ENCODE assay signal across 29 mouse cellular contexts in the genomic region with DNA sequence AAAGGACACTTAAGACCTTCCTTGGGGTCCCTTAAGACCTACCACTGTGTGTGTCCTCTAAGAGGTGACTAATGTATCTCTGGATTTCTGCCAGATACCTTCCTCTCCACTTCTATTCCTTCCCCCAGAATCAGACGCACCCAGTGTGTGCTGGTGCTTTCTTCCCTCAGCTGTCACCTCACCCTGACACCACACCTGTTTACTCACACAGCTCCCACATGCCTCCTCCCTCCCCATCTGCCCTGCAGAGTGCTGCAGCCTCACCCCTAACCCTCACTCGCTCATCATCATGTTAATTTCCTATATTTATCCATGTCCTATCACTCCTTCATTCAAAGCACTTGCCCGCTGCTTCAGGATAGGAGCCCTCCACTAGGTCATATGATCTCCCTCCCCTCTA. TPM values are rescaled to one million over a fixed set of nuclear protein-coding genes. Genes with fewer than 3 reads are reported as not detected.
DNase-seq lines count a peak whose midpoint lies in the region; ATAC-seq and TF ChIP-seq lines count a peak whose summit lies in the region.
"Had no signal": no experiment of that assay in that cellular context is flagged by ENCODE, and none has a peak within 500 bp of the region (broad histone marks: within the 10 kb centered on the region; RNA-seq: fewer than 3 reads in every experiment).

No protein-coding gene starts in this region.

- peak; percentile 29 for DNase-seq in embryonic facial prominence, embryonic 14.5 days (ENCODE audit: low spot score)
- DNase-seq in embryonic facial prominence, embryonic 10.5 days (ENCODE audit: low spot score): no peak
- DNase-seq in heart, postnatal 0 days (ENCODE audit: low spot score): no peak
- no peak for DNase-seq in heart, adult 8-10 months (ENCODE audit: low spot score)
- no peak for DNase-seq in testis, postnatal 14 days (ENCODE audit: low spot score)
- DNase-seq: adrenal gland, postnatal 10 days; adrenal gland, postnatal 36 days; cerebellum, adult 18-20 months; cerebellum, adult 9-10 months; cerebellum, postnatal 14 days; gastrocnemius, postnatal 10 days; gastrocnemius, postnatal 36 days; heart, adult 2 months; heart, postnatal 10 days; heart, postnatal 36 days had no signal

- no peak overlapping the region for H3K4me3 ChIP-seq in embryonic facial prominence, embryonic 14.5 days (ENCODE audit: low read depth, low read length)
- H3K4me3 ChIP-seq in embryonic facial prominence, embryonic 10.5 days: no peak overlapping the region
- no peak overlapping the region for H3K4me3 ChIP-seq in heart, postnatal 0 days (ENCODE audit: low read depth, low read length)
- peak overlapping the region; percentile 60 for H3K4me3 ChIP-seq in testis, adult 2 months (ENCODE audit: control insufficient read depth, low read depth, low read length)
- H3K4me3 ChIP-seq: embryonic facial prominence, embryonic 12.5 days; forebrain, embryonic 10.5 days; forebrain, embryonic 13.5 days; heart, adult 2 months; heart, embryonic 12.5 days had no signal

- H3K4me2 ChIP-seq in embryonic facial prominence, embryonic 14.5 days (ENCODE audit: low read depth, low read length): no peak overlapping the region
- H3K4me2 ChIP-seq in heart, postnatal 0 days (ENCODE audit: low read depth, low read length): no peak overlapping the region
- H3K4me2 ChIP-seq: embryonic facial prominence, embryonic 12.5 days; forebrain, embryonic 13.5 days; heart, embryonic 12.5 days; hindbrain, embryonic 14.5 days had no signal

- H3K9me3 ChIP-seq in embryonic facial prominence, embryonic 14.5 days (ENCODE audit: control insufficient read depth, low read length): no peaks in the 10 kb centered on the region
- H3K9me3 ChIP-seq in embryonic facial prominence, embryonic 10.5 days: no peaks in the 10 kb centered on the region
- no peaks in the 10 kb centered on the region for H3K9me3 ChIP-seq in heart, postnatal 0 days (replicated peaks; ENCODE audit: control insufficient read depth, low read length)
- H3K9me3 ChIP-seq: embryonic facial prominence, embryonic 12.5 days; forebrain, embryonic 10.5 days; forebrain, embryonic 13.5 days; G1E; heart, embryonic 12.5 days had no signal

- H3K27me3 ChIP-seq in embryonic facial prominence, embryonic 14.5 days (replicated peaks; ENCODE audit: control insufficient read depth, insufficient read depth, low read length): no peaks in the 10 kb centered on the region
- H3K27me3 ChIP-seq in embryonic facial prominence, embryonic 10.5 days (replicated peaks; ENCODE audit: low read depth, poor library complexity, severe bottlenecking): no peaks in the 10 kb centered on the region
- H3K27me3 ChIP-seq in heart, postnatal 0 days (ENCODE audit: control insufficient read depth, insufficient read depth, low read length): no peaks in the 10 kb centered on the region
- H3K27me3 ChIP-seq in testis, adult 2 months (ENCODE audit: control insufficient read depth, insufficient read depth, low read length): no peaks in the 10 kb centered on the region
- H3K27me3 ChIP-seq: CH12.LX; embryonic facial prominence, embryonic 12.5 days; forebrain, embryonic 13.5 days; heart, embryonic 12.5 days; Patski had no signal

- 0 out of 2 replicates have a peak, but pooled peaks cover 3% of the 10 kb centered on the region for H3K4me1 ChIP-seq in embryonic facial prominence, embryonic 14.5 days (ENCODE audit: control insufficient read depth, insufficient read depth, low read length)
- 0 out of 2 replicates have a peak, but pooled peaks cover 3% of the 10 kb centered on the region for H3K4me1 ChIP-seq in embryonic facial prominence, embryonic 10.5 days
- 0 out of 2 replicates have a peak, but pooled peaks cover 7% of the 10 kb centered on the region for H3K4me1 ChIP-seq in heart, postnatal 0 days (ENCODE audit: control insufficient read depth, insufficient read depth)
- H3K4me1 ChIP-seq in testis, adult 2 months (ENCODE audit: control insufficient read depth, insufficient read depth, low read length): no peaks in the 10 kb centered on the region
- H3K4me1 ChIP-seq: embryonic facial prominence, embryonic 12.5 days; forebrain, embryonic 10.5 days had no signal

- WGBS in embryonic facial prominence, embryonic 14.5 days: 43% methylated on average over 3 of the region's 3 CpGs
- 61% methylated on average over 3 of the region's 3 CpGs for WGBS in embryonic facial prominence, embryonic 10.5 days
- 26% methylated on average over 3 of the region's 3 CpGs for WGBS in heart, postnatal 0 days

- no peak overlapping the region for H3K9ac ChIP-seq in embryonic facial prominence, embryonic 14.5 days (ENCODE audit: low read depth, low read length)
- no peak overlapping the region for H3K9ac ChIP-seq in heart, postnatal 0 days (replicated peaks; ENCODE audit: low read depth, low read length)
- H3K9ac ChIP-seq: embryonic facial prominence, embryonic 12.5 days; forebrain, embryonic 13.5 days; heart, embryonic 12.5 days; hindbrain, embryonic 14.5 days had no signal

- ATAC-seq in embryonic facial prominence, embryonic 14.5 days (ENCODE audit: low read depth): no peak
- peak; percentile 39; the same call in 1 of the 2 replicates for ATAC-seq in heart, postnatal 0 days (ENCODE audit: insufficient read depth, low read depth)
- no peak for ATAC-seq in megakaryocyte, adult 5-6 weeks (ENCODE audit: poor library complexity, severe bottlenecking)
- ATAC-seq: forebrain, embryonic 13.5 days; forebrain, embryonic 16.5 days; hindbrain, postnatal 0 days; inflammation-experienced regulatory T-cells, adult 6 months; Patski had no signal

- no peak for TF ChIP-seq EP300 in heart, postnatal 0 days (IDR thresholded peaks at IDR 0.05; ENCODE audit: low read depth)

- no peak overlapping the region for H3K27ac ChIP-seq in embryonic facial prominence, embryonic 14.5 days (replicated peaks; ENCODE audit: low read depth, low read length)
- no peak overlapping the region for H3K27ac ChIP-seq in embryonic facial prominence, embryonic 10.5 days (replicated peaks)
- H3K27ac ChIP-seq in heart, postnatal 0 days (ENCODE audit: low read depth): no peak overlapping the region
- H3K27ac ChIP-seq in testis, adult 2 months (ENCODE audit: control insufficient read depth, insufficient read depth, low read depth, low read length): no peak overlapping the region
- H3K27ac ChIP-seq: embryonic facial prominence, embryonic 12.5 days; forebrain, embryonic 10.5 days; forebrain, embryonic 13.5 days; heart, adult 2 months; hindbrain, embryonic 14.5 days; hindbrain, postnatal 0 days had no signal

- no peak for TF ChIP-seq CTCF in heart, postnatal 0 days (IDR thresholded peaks at IDR 0.05; ENCODE audit: low read depth)
- TF ChIP-seq CTCF in testis, adult 2 months (IDR thresholded peaks at IDR 0.05; ENCODE audit: control insufficient read depth, insufficient read depth, insufficient replicate concordance, low read depth, low read length): no peak

- TF ChIP-seq POLR2A in testis, adult 2 months (IDR thresholded peaks at IDR 0.05; ENCODE audit: control insufficient read depth, low read depth, low read length): no peak

- no peaks in the 10 kb centered on the region for H3K36me3 ChIP-seq in embryonic facial prominence, embryonic 14.5 days (ENCODE audit: control insufficient read depth, insufficient read depth, low read length)
- no peaks in the 10 kb centered on the region for H3K36me3 ChIP-seq in embryonic facial prominence, embryonic 10.5 days (replicated peaks)
- H3K36me3 ChIP-seq in heart, postnatal 0 days (replicated peaks; ENCODE audit: control insufficient read depth, insufficient read depth, low read length): no peaks in the 10 kb centered on the region
- H3K36me3 ChIP-seq in testis, adult 2 months (ENCODE audit: control insufficient read depth, insufficient read depth, low read length): peaks cover 2% of the 10 kb centered on the region
- H3K36me3 ChIP-seq: embryonic facial prominence, embryonic 12.5 days; forebrain, embryonic 10.5 days; G1E; heart, embryonic 12.5 days had no signal

RNA-seq across cellular contexts. Expression of a gene that starts 23.6 kb away (rescaled TPM):
- polyA plus RNA-seq in embryonic facial prominence, embryonic 14.5 days (2014; fragmentation: Nextera tagmentation; extraction: Ambion mirVana): 41.9 and 47.9 TPM in 2 replicates
- 109 and 122 TPM in 2 replicates for polyA plus RNA-seq in embryonic facial prominence, embryonic 10.5 days (2016; fragmentation: Nextera tagmentation; extraction: Ambion mirVana)
- total RNA-seq in heart, postnatal 0 days (2014; rRNA removed; ENCODE audit: low replicate concordance): 37.1 and 59.7 TPM in 2 replicates
- 14.8 and 16.5 TPM in 2 replicates for polyA plus RNA-seq in heart, postnatal 0 days (2015; fragmentation: Nextera tagmentation; extraction: Ambion mirVana)
- total RNA-seq in heart, adult 8-10 months (2022): 1 to 10 TPM; 5.4 to 9.0 (median 7.5) TPM
- 6.7 and 7.2 TPM in 2 replicates for polyA plus RNA-seq in testis, adult 2 months (2012; rRNA removed)
- 16.8 and 18.9 TPM in 2 replicates for total RNA-seq in megakaryocyte, adult 5-6 weeks (2015)
- 18.3 and 19.1 TPM in 2 replicates for total RNA-seq in megakaryocyte, adult 5-6 weeks (2017)

RNA-seq across cellular contexts. Expression of a gene that starts 23.9 kb away (rescaled TPM):
- 1.2 and 1.3 TPM in 2 replicates for polyA plus RNA-seq in embryonic facial prominence, embryonic 14.5 days (2014; fragmentation: Nextera tagmentation; extraction: Ambion mirVana)
- 0.44 and 0.54 TPM in 2 replicates for polyA plus RNA-seq in embryonic facial prominence, embryonic 10.5 days (2016; fragmentation: Nextera tagmentation; extraction: Ambion mirVana)
- total RNA-seq in heart, postnatal 0 days (2014; rRNA removed; ENCODE audit: low replicate concordance): not detected in 2 replicates
- polyA plus RNA-seq in heart, postnatal 0 days (2015; fragmentation: Nextera tagmentation; extraction: Ambion mirVana): 0.19 and 0.29 TPM in 2 replicates
- total RNA-seq in heart, adult 8-10 months (2022): 1 to 10 TPM; 1.3 to 3.0 (median 2.2) TPM
- polyA plus RNA-seq in testis, adult 2 months (2012; rRNA removed): 32.3 and 34.3 TPM in 2 replicates
- not detected in 2 replicates for total RNA-seq in megakaryocyte, adult 5-6 weeks (2015)
- total RNA-seq in megakaryocyte, adult 5-6 weeks (2017): not detected in 2 replicates
- total RNA-seq: G1E; granulocyte monocyte progenitor cell, adult 5-6 weeks had no signal
- polyA plus RNA-seq: G1E had no signal

Comparison
In these comparisons a context has a peak if more than half of its experiments do, and no peak if none do; other contexts are left out.
1. RNA of a gene that starts 23.9 kb away (polyA plus RNA-seq): 32.3 to 34.3 TPM in testis, adult 2 months; 1.2 to 1.3 TPM in embryonic facial prominence, embryonic 14.5 days, 0.44 to 0.54 TPM in embryonic facial prominence, embryonic 10.5 days and 0.19 to 0.29 TPM in heart, postnatal 0 days; every median in the first group is over 10 times any median in the second.